Mouse (Mus musculus): Measurements from ENCODE around the gene Dut. TPM values are rescaled to one million over a fixed set of nuclear protein-coding genes. Genes with fewer than 3 reads are reported as not detected.
"Not testable (repeated sequence)": the region's sequence is repeated elsewhere in the genome, so short reads cannot be mapped to it uniquely, and the experiment has no call there.

The Dut gene
- polyA plus RNA-seq, 1 experiment from 2014 or later = 257 TPM

GRCm38 (mm10) chr2:125263056-125263455, 16.1 kb downstream of the Dut start:
- peaks cover 29% of the 10 kb centered on the region for H3K36me3 ChIP-seq
- H3K27me3 ChIP-seq (ENCODE audit: low read depth, poor library complexity, severe bottlenecking) = no peaks in the 10 kb centered on the region
- H3K4me1 ChIP-seq = peaks cover 8% of the 10 kb centered on the region; the same call in 1 of the 2 replicates
- no peaks in the 10 kb centered on the region for H3K9me3 ChIP-seq (replicated peaks)
- H3K4me3 ChIP-seq = no peak overlapping the region
- no peak overlapping the region for H3K27ac ChIP-seq
- 21% methylated on average over 5 of the region's 5 CpGs for WGBS
- DNase-seq (ENCODE audit: low spot score) = no peak

- Histone ChIP-seq H3K4me1 (peaks cover 8% of the 10 kb centered on the region; the same call in 1 of the 2 replicates), H3K4me3 (no peak overlapping the region), H3K36me3 (peaks cover 22% of the 10 kb centered on the region), H3K27ac (no peak overlapping the region), H3K9me3 (replicated peaks) (no peaks in the 10 kb centered on the region), H3K27me3 (ENCODE audit: low read depth, poor library complexity, severe bottlenecking) (no peaks in the 10 kb centered on the region)
- 26% methylated on average over 9 of the region's 9 CpGs for WGBS
- DNase-seq (ENCODE audit: low spot score) = no peak
These were observed 16.8 kb downstream of the Dut start for GRCm38 (mm10) chr2:125263753-125264152.

- no peaks in the 10 kb centered on the region for H3K36me3 ChIP-seq
- H3K4me3 ChIP-seq = no peak overlapping the region
- H3K27ac ChIP-seq = no peak overlapping the region
- no peaks in the 10 kb centered on the region for H3K27me3 ChIP-seq (ENCODE audit: low read depth, poor library complexity, severe bottlenecking)
- WGBS = 80% methylated on average over 1 of the region's 1 CpGs
- DNase-seq (ENCODE audit: low spot score) = no peak
- no peaks in the 10 kb centered on the region for H3K9me3 ChIP-seq (replicated peaks)
- H3K4me1 ChIP-seq = peaks cover 2% of the 10 kb centered on the region; the same call in 1 of the 2 replicates
These were observed 21.9 kb downstream of the Dut start for GRCm38 (mm10) chr2:125268876-125269275.

- H3K4me1 ChIP-seq = 0 out of 2 replicates have a peak, but pooled peaks cover 2% of the 10 kb centered on the region
- DNase-seq (ENCODE audit: low spot score) = no peak
- no peak overlapping the region for H3K27ac ChIP-seq
- H3K4me3 ChIP-seq = no peak overlapping the region
- H3K27me3 ChIP-seq (ENCODE audit: low read depth, poor library complexity, severe bottlenecking) = no peaks in the 10 kb centered on the region
- H3K36me3 ChIP-seq = no peaks in the 10 kb centered on the region
- WGBS = 54% methylated on average over 5 of the region's 5 CpGs
- no peaks in the 10 kb centered on the region for H3K9me3 ChIP-seq (replicated peaks)
These were observed 28.6 kb downstream of the Dut start for GRCm38 (mm10) chr2:125275617-125276016.

GRCm38 (mm10) chr2:125276692-125277091, 29.7 kb downstream of the Dut start:
- H3K4me1 ChIP-seq = 0 out of 2 replicates have a peak, but pooled peaks cover 2% of the 10 kb centered on the region
- H3K27me3 ChIP-seq (ENCODE audit: low read depth, poor library complexity, severe bottlenecking) = no peaks in the 10 kb centered on the region
- H3K4me3 ChIP-seq = no peak overlapping the region
- H3K36me3 ChIP-seq = no peaks in the 10 kb centered on the region
- no peak overlapping the region for H3K27ac ChIP-seq
- no peak for DNase-seq (ENCODE audit: low spot score)
- WGBS = 93% methylated on average over 5 of the region's 5 CpGs
- no peaks in the 10 kb centered on the region for H3K9me3 ChIP-seq (replicated peaks)

GRCm38 (mm10) chr2:125278474-125278873, 31.5 kb downstream of the Dut start:
- WGBS = 79% methylated on average over 7 of the region's 7 CpGs

GRCm38 (mm10) chr2:125279995-125280394, 33.0 kb downstream of the Dut start:
- H3K36me3 ChIP-seq; H3K4me3 ChIP-seq; H3K27me3 ChIP-seq (ENCODE audit: low read depth, poor library complexity, severe bottlenecking); H3K4me1 ChIP-seq; DNase-seq (ENCODE audit: low spot score); H3K27ac ChIP-seq; H3K9me3 ChIP-seq (replicated peaks): not testable (repeated sequence)
- 88% methylated on average over 9 of the region's 9 CpGs for WGBS

More at GRCm38 (mm10) chr2:125278474-125278873, 31.5 kb downstream of the Dut start:
- H3K4me3 ChIP-seq = no peak overlapping the region
- no peak overlapping the region for H3K27ac ChIP-seq
- DNase-seq (ENCODE audit: low spot score) = no peak
- H3K9me3 ChIP-seq (replicated peaks) = no peaks in the 10 kb centered on the region
- H3K36me3 ChIP-seq = no peaks in the 10 kb centered on the region
- H3K4me1 ChIP-seq = peaks cover 8% of the 10 kb centered on the region
- no peaks in the 10 kb centered on the region for H3K27me3 ChIP-seq (ENCODE audit: low read depth, poor library complexity, severe bottlenecking)

- no peaks in the 10 kb centered on the region for H3K9me3 ChIP-seq (replicated peaks)
- H3K27me3 ChIP-seq (ENCODE audit: low read depth, poor library complexity, severe bottlenecking) = no peaks in the 10 kb centered on the region
- no peak for DNase-seq (ENCODE audit: low spot score)
- H3K27ac ChIP-seq = no peak overlapping the region
- WGBS = 71% methylated on average over 14 of the region's 14 CpGs
- H3K4me3 ChIP-seq = no peak overlapping the region
- H3K36me3 ChIP-seq = no peaks in the 10 kb centered on the region
- peaks cover 7% of the 10 kb centered on the region for H3K4me1 ChIP-seq
These were observed 35.6 kb downstream of the Dut start for GRCm38 (mm10) chr2:125282334-125283206.

GRCm38 (mm10) chr2:125285777-125286176, 38.8 kb downstream of the Dut start:
- no peak for DNase-seq (ENCODE audit: low spot score)
- no peaks in the 10 kb centered on the region for H3K9me3 ChIP-seq (replicated peaks)
- peaks cover 7% of the 10 kb centered on the region for H3K4me1 ChIP-seq
- H3K4me3 ChIP-seq = no peak overlapping the region
- H3K27ac ChIP-seq = no peak overlapping the region
- H3K27me3 ChIP-seq (ENCODE audit: low read depth, poor library complexity, severe bottlenecking) = no peaks in the 10 kb centered on the region
- H3K36me3 ChIP-seq = no peaks in the 10 kb centered on the region
- 90% methylated on average over 4 of the region's 4 CpGs for WGBS

GRCm38 (mm10) chr2:125290197-125290965, 43.4 kb downstream of the Dut start:
- no peaks in the 10 kb centered on the region for H3K36me3 ChIP-seq
- no peak overlapping the region for H3K27ac ChIP-seq
- H3K27me3 ChIP-seq (ENCODE audit: low read depth, poor library complexity, severe bottlenecking) = no peaks in the 10 kb centered on the region
- WGBS = 86% methylated on average over 10 of the region's 10 CpGs
- no peak overlapping the region for H3K4me3 ChIP-seq
- no peak for DNase-seq (ENCODE audit: low spot score)
- no peaks in the 10 kb centered on the region for H3K9me3 ChIP-seq (replicated peaks)
- H3K4me1 ChIP-seq = no peaks in the 10 kb centered on the region

- WGBS = 91% methylated on average over 1 of the region's 1 CpGs
- Histone ChIP-seq H3K27me3 (ENCODE audit: low read depth, poor library complexity, severe bottlenecking) (no peaks in the 10 kb centered on the region), H3K9me3 (replicated peaks) (no peaks in the 10 kb centered on the region), H3K27ac (no peak overlapping the region), H3K4me3 (no peak overlapping the region), H3K36me3 (no peaks in the 10 kb centered on the region), H3K4me1 (no peaks in the 10 kb centered on the region)
- no peak for DNase-seq (ENCODE audit: low spot score)
These were observed 44.1 kb downstream of the Dut start for GRCm38 (mm10) chr2:125291101-125291500.

- no peaks in the 10 kb centered on the region for H3K27me3 ChIP-seq (ENCODE audit: low read depth, poor library complexity, severe bottlenecking)
- no peak overlapping the region for H3K27ac ChIP-seq
- WGBS = 75% methylated on average over 7 of the region's 7 CpGs
- H3K4me3 ChIP-seq = no peak overlapping the region
- DNase-seq (ENCODE audit: low spot score) = no peak
- no peaks in the 10 kb centered on the region for H3K9me3 ChIP-seq (replicated peaks)
- no peaks in the 10 kb centered on the region for H3K36me3 ChIP-seq
- 0 out of 2 replicates have a peak, but pooled peaks cover 1% of the 10 kb centered on the region for H3K4me1 ChIP-seq
These were observed 45.6 kb downstream of the Dut start for GRCm38 (mm10) chr2:125292616-125293015.

- Histone ChIP-seq H3K4me1 (peaks cover 6% of the 10 kb centered on the region; the same call in 1 of the 2 replicates), H3K27ac (no peak overlapping the region), H3K9me3 (replicated peaks) (no peaks in the 10 kb centered on the region), H3K36me3 (no peaks in the 10 kb centered on the region), H3K27me3 (ENCODE audit: low read depth, poor library complexity, severe bottlenecking) (no peaks in the 10 kb centered on the region), H3K4me3 (no peak overlapping the region)
- WGBS = 92% methylated on average over 5 of the region's 5 CpGs
- DNase-seq (ENCODE audit: low spot score) = no peak
These were observed 47.0 kb downstream of the Dut start for GRCm38 (mm10) chr2:125293969-125294491.
